Mouse (Mus musculus) liver, embryonic 14.5 days (tissue): Measurements from ENCODE around the gene D5Ertd579e.
"Not testable (repeated sequence)": the region's sequence is repeated elsewhere in the genome, so short reads cannot be mapped to it uniquely, and the experiment has no call there.

Source experiments
- CTCF ChIP-seq: IDR thresholded peaks from 2 replicates; pipeline ENCODE4 v1.5.1; 2016; ENCODE audit warnings: antibody characterized with exemption, low read depth, control low read depth
- EP300 ChIP-seq: IDR thresholded peaks from 2 replicates; pipeline ENCODE4 v1.6.1; 2016; ENCODE audit warnings: antibody characterized with exemption, low read depth

DNA sequence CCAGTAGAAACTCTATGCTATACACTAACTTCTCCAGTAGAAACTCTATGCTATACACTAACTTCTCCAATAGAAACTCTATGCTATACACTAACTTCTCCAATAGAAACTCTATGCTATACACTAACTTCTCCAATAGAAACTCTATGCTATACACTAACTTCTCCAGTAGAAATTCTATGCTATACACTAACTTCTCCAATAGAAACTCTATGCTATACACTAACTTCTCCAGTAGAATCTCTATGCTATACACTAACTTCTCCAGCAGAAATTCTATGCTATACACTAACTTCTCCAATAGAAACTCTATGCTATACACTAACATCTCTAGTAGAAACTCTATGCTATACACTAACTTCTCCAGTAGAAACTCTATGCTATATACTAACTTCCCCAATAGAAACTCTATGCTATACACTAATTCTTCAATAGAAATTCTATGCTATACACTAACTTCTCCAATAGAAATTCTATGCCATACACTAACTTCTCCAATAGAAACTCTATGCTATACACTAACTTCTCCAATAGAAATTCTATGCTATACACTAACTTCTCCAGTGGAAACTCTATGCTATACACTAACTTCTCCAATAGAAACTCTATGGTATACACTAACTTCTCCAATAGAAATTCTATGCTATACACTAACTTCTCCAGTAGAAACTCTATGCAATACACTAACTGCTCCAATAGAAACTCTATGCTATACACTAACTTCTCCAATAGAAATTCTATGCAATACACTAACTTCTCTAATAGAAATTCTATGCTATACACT lies 34.7 kb downstream of the D5Ertd579e start:
- TF ChIP-seq EP300, CTCF: not testable (repeated sequence)
